Mouse (Mus musculus): ENCODE results near the gene Cnih3.

Gene Cnih3

GRCm38 (mm10) chr1:181352367-181353199 lies at the start of gene Cnih3:
TSS of gene Cnih3 (plus strand) at chr1:181352628.
- no peak for DNase-seq

GRCm38 (mm10) chr1:181307981-181308380 lies 44.4 kb upstream of the Cnih3 start:
- no peak for DNase-seq

GRCm38 (mm10) chr1:181310712-181311111 lies 41.7 kb upstream of the Cnih3 start:
- DNase-seq: no peak

GRCm38 (mm10) chr1:181312115-181313045 lies 40.0 kb upstream of the Cnih3 start:
- no peak for DNase-seq

GRCm38 (mm10) chr1:181313046-181313415 lies 39.4 kb upstream of the Cnih3 start:
- no peak for DNase-seq

- no peak for DNase-seq
These were observed 38.1 kb upstream of the Cnih3 start for GRCm38 (mm10) chr1:181314301-181314700.

GRCm38 (mm10) chr1:181315350-181315749 lies 37.1 kb upstream of the Cnih3 start:
- DNase-seq: no peak

GRCm38 (mm10) chr1:181316571-181316970 lies 35.9 kb upstream of the Cnih3 start:
- no peak for DNase-seq

- no peak for DNase-seq
These were observed 33.0 kb upstream of the Cnih3 start for GRCm38 (mm10) chr1:181319466-181319865.

GRCm38 (mm10) chr1:181321149-181321548 lies 31.3 kb upstream of the Cnih3 start:
- DNase-seq: no peak

GRCm38 (mm10) chr1:181323134-181323533 lies 29.3 kb upstream of the Cnih3 start:
- no peak for DNase-seq

- no peak for DNase-seq
These were observed 25.3 kb upstream of the Cnih3 start for GRCm38 (mm10) chr1:181327137-181327536.

GRCm38 (mm10) chr1:181327636-181328420 lies 24.6 kb upstream of the Cnih3 start:
- no peak for DNase-seq

GRCm38 (mm10) chr1:181329110-181329509 lies 23.3 kb upstream of the Cnih3 start:
- no peak for DNase-seq

- no peak for DNase-seq
These were observed 19.8 kb upstream of the Cnih3 start for GRCm38 (mm10) chr1:181332597-181332996.

GRCm38 (mm10) chr1:181334329-181335018 lies 18.0 kb upstream of the Cnih3 start:
- DNase-seq: no peak

GRCm38 (mm10) chr1:181335019-181335365 lies 17.4 kb upstream of the Cnih3 start:
- no peak for DNase-seq

- no peak for DNase-seq
These were observed 17.0 kb upstream of the Cnih3 start for GRCm38 (mm10) chr1:181335388-181335787.

- DNase-seq: no peak
These were observed 15.6 kb upstream of the Cnih3 start for GRCm38 (mm10) chr1:181336857-181337256.

GRCm38 (mm10) chr1:181339106-181339505 lies 13.3 kb upstream of the Cnih3 start:
- no peak for DNase-seq

GRCm38 (mm10) chr1:181345547-181345946 lies 6.9 kb upstream of the Cnih3 start:
- DNase-seq: no peak

GRCm38 (mm10) chr1:181352043-181352366 lies 423 bp upstream of the Cnih3 start:
- DNase-seq: no peak

Measured in cerebellum, adult 8-10 months (tissue).